Mouse (Mus musculus) hematopoietic stem cell, adult 5-6 weeks (primary cell): ENCODE measurements around the gene Olfr823. TPM values are rescaled to one million over a fixed set of nuclear protein-coding genes. Genes with fewer than 3 reads are reported as not detected.
A peak's percentile ranks its signal among the peaks of the same experiment; 100 is the strongest.
"Not testable (repeated sequence)": the region's sequence is repeated elsewhere in the genome, so short reads cannot be mapped to it uniquely, and the experiment has no call there.

Experiments used
- ATAC-seq, 2 experiments: fragments of 125-278 bp in 1 of 2; replicated peaks in 1 of 2; 2 replicates each; pipeline ENCODE4 v1.8.0; 2016 to 2017; ENCODE audit warnings: inconsistent platforms in 2 of 2, mild to moderate bottlenecking in 2 of 2, moderate number of reproducible peaks in 2 of 2, low read depth in 1 of 2, moderate TSS enrichment in 1 of 2; ENCODE audit not compliant: low FRiP score in 2 of 2, poor library complexity in 2 of 2, severe bottlenecking in 2 of 2, insufficient read depth in 1 of 2, low TSS enrichment in 1 of 2
- total RNA-seq: library from RNA; stranded (forward); fragments of 172-1452, 232-1000 nt; gene quantifications from 2 replicates; pipeline ENCODE4 v1.2.3, GENCODE M21; 2017

The Olfr823 gene
- not detected in 2 replicates for total RNA-seq

GRCm38 (mm10) chr10:130115283-130115682 is at the start of gene Olfr823:
TSS of gene Olfr823 (minus strand) at chr10:130115383.
- ATAC-seq: not testable (repeated sequence)

GRCm38 (mm10) chr10:130144121-130144520 is 28.9 kb upstream of the Olfr823 start:
- ATAC-seq: no peak

GRCm38 (mm10) chr10:130142481-130142880 is 27.3 kb upstream of the Olfr823 start:
- ATAC-seq: not testable (repeated sequence)

- ATAC-seq: no peak
Measured at GRCm38 (mm10) chr10:130134811-130135210, 19.6 kb upstream of the Olfr823 start.

GRCm38 (mm10) chr10:130129900-130130299 is 14.7 kb upstream of the Olfr823 start, which contains the start of gene Olfr824:
TSS of gene Olfr824 (minus strand) at chr10:130130000.
- ATAC-seq: not testable (repeated sequence)

GRCm38 (mm10) chr10:130116045-130116444 is 862 bp upstream of the Olfr823 start:
- ATAC-seq: not testable (repeated sequence)

- peak in 1 of 2 experiments; percentile 59; a peak in 2 of 4 replicates for ATAC-seq
Measured at GRCm38 (mm10) chr10:130096104-130096503, 19.1 kb downstream of the Olfr823 start.

GRCm38 (mm10) chr10:130092838-130093440 is 22.2 kb downstream of the Olfr823 start:
- peak; percentile 78 to 82; a peak in 3 of 4 replicates for ATAC-seq

GRCm38 (mm10) chr10:130070910-130071309 is 44.3 kb downstream of the Olfr823 start, which contains the start of gene Olfr822:
TSS of gene Olfr822 (plus strand) at chr10:130071210.
- ATAC-seq: no peak

Other genes starting within 250 kb of the Olfr823 start
- gene Olfr814, start 235.5 kb downstream of the Olfr823 start, total RNA-seq: not detected in 2 replicates
- gene Olfr815, start 209.5 kb downstream of the Olfr823 start, total RNA-seq: not detected in 2 replicates
- gene Olfr816, start 199.8 kb downstream of the Olfr823 start, total RNA-seq: not detected in 2 replicates
- not detected in 2 replicates for gene Olfr818, start 166.3 kb downstream of the Olfr823 start, total RNA-seq
- gene Olfr819, start 148.1 kb downstream of the Olfr823 start, total RNA-seq: not detected in 2 replicates
- gene Olfr247, start 139.2 kb downstream of the Olfr823 start, total RNA-seq: not detected in 2 replicates
- not detected in 2 replicates for gene Gm10310, start 130.3 kb downstream of the Olfr823 start, total RNA-seq
- gene Olfr820, start 102.8 kb downstream of the Olfr823 start, total RNA-seq: not detected in 2 replicates
- not detected in 2 replicates for gene Olfr821, start 85.0 kb downstream of the Olfr823 start, total RNA-seq
- gene Olfr822, start 44.2 kb downstream of the Olfr823 start, total RNA-seq: not detected in 2 replicates
- not detected in 2 replicates for gene Olfr824, start 14.6 kb upstream of the Olfr823 start, total RNA-seq
- gene Olfr825, start 51.4 kb upstream of the Olfr823 start, total RNA-seq: not detected in 2 replicates
- not detected in 2 replicates for gene Olfr826, start 68.8 kb upstream of the Olfr823 start, total RNA-seq
- not detected in 2 replicates for gene Olfr827, start 99.0 kb upstream of the Olfr823 start, total RNA-seq
- 0.44 TPM in 1 of 2 replicates, not detected in the other for gene Neurod4, start 164.9 kb upstream of the Olfr823 start, total RNA-seq
- gene Tespa1, start 207.5 kb upstream of the Olfr823 start, total RNA-seq: 123 and 178 TPM in 2 replicates